Mouse (Mus musculus) common myeloid progenitor, adult 5-6 weeks (primary cell): ENCODE data around the gene Htr6. TPM values are rescaled to one million over a fixed set of nuclear protein-coding genes. Genes with fewer than 3 reads are reported as not detected.

Experiments used
- ATAC-seq: replicated peaks from 2 replicates; pipeline ENCODE4 v1.8.0; 2016; ENCODE audit warnings: low read depth, mild to moderate bottlenecking, moderate TSS enrichment, inconsistent platforms; ENCODE audit not compliant: poor library complexity, severe bottlenecking
- total RNA-seq: library from RNA; stranded (forward); fragments of 200-1000, 187-1606 nt; gene quantifications from 2 replicates; pipeline ENCODE4 v1.2.3, GENCODE M21; 2017

The Htr6 gene
- total RNA-seq, 1 experiment from 2014 or later, result not detected

DNA sequence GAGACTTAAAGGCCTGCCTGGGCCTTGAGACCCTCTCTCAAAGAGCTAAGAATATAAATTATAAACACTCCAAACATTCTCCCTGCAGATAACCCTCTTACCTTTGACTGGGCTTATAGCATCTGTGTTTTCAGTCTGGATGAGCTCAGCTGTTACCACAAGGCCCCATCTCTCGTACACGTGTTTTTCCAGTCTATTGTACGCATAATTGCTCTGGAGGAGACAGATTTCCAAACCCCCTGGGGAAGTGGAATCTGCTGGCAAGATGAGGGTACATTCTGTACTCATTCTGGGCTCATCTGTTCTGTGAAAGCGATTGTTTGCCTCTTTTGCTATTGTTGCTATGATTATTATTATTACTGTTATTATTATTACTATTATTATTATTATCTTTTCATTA, 56.4 kb downstream of the Htr6 start:
- ATAC-seq, result no peak

DNA sequence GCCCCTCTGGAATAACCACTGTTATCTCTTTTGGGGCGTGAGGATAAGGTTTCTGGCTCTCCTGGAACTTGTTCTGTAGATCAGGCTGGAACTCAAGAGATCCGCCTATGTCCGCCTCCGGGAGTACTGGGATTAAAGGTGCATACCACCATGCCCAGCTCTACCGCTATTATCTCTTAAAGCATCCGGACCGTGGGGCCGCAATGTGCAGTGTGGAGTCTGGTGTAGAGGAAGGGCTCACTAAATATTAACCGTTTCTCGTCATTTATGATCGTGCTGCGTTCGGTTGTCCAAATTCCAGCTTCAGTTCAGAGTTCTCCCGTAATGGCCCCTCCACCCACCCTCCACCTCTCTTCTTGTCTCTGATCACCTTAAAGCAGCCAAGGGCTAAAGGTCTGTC, 57.0 kb downstream of the Htr6 start:
- no peak for ATAC-seq

DNA sequence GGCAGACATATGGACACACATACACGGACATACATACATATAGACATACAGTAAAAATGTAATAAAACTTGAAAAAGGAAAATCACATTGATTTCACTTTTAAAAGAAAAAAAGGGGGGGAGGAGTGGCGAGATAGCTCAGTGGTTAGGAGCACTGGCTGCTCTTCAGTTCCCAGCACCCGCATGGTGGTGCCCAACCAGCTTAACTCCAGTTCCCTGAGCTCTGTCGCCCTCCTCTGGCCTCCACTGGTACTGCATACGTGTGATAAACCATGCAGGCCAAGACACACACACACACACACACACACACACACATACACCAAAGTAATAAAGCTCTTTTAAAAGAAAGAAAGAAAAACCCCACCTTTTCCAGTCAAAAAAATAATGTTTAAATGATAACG, 60.6 kb downstream of the Htr6 start:
- ATAC-seq, result no peak

DNA sequence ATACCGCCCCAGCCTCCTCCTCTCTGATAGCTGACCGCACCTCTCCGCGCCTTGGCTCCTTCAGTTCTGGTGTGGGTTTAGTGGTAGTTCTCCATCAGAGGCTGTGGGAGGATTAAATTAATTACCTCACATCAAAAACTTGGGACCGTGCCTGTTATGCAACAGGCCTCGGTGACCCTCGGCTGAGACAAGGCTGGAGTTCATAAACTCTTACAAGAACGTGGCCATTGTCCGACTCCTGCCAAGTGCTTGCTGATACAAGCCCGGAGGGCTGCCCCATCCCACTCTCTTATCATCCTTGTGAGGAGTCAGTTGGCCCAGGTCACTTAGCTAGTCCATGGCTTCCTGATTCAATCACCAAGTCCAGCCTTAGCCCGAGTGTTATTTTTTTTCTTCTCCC, 62.1 kb downstream of the Htr6 start:
- ATAC-seq, result no peak

DNA sequence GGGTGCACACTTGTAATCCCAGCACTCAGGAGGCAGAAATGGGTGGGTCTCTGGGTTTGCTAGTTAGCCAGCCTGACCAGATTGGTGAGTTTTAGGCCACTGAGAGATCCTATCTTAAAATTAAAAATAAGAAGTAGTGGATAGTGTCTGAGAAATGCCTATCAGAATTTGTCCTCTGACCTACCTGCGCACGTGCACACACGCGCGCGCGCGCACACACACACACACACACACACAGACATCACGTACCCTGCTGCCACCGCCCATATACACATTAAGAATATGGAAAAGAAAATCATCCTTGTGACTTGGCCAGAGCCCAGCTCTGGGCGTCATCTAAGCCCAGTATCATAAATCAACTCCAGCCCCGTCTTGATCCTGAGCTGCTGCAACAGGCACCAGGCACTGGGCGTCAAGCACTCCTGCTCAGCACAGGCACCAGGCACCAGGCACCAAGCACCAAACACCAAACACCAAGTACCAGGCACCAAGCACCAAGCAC, 64.1 kb downstream of the Htr6 start:
- ATAC-seq, result no peak

Other genes with a start within 250 kb of the Htr6 start
- not detected in 2 replicates for gene Pla2g5, start 212.1 kb downstream of the Htr6 start, total RNA-seq
- gene Gm13030, start 201.6 kb downstream of the Htr6 start, total RNA-seq, result not detected in 2 replicates
- not detected in 2 replicates for gene Pla2g2e, start 197.6 kb downstream of the Htr6 start, total RNA-seq
- 1.4 and 5.6 TPM in 2 replicates for gene Otud3, start 161.6 kb downstream of the Htr6 start, total RNA-seq
- gene Rnf186, start 108.5 kb downstream of the Htr6 start, total RNA-seq, result not detected in 2 replicates
- 16.4 and 28.0 TPM in 2 replicates for gene Tmco4, start 102.7 kb downstream of the Htr6 start, total RNA-seq
- 1.2 TPM in 1 of 2 replicates, not detected in the other for gene Nbl1, start 17.4 kb upstream of the Htr6 start, total RNA-seq
- gene Minos1, start 55.5 kb upstream of the Htr6 start, total RNA-seq, result 118 and 161 TPM in 2 replicates
- gene Capzb, start 117.3 kb upstream of the Htr6 start, total RNA-seq, result 126 and 137 TPM in 2 replicates
- 2.6 and 3.6 TPM in 2 replicates for gene Pqlc2, start 235.1 kb upstream of the Htr6 start, total RNA-seq
- 10.6 and 12.4 TPM in 2 replicates for gene Akr7a5, start 235.2 kb upstream of the Htr6 start, total RNA-seq